Mouse (Mus musculus) CH12.LX (cell line): ENCODE measurements around the gene A730061H03Rik. TPM values are rescaled to one million over a fixed set of nuclear protein-coding genes. Genes with fewer than 3 reads are reported as not detected.

ENCODE experiments used
- DNase-seq: peaks from one replicate; pipeline ENCODE4 v3.0.0-alpha.2; 2013; ENCODE audit errors: extremely low read depth
- H3K27ac ChIP-seq: 2 replicates; pipeline ENCODE4 v1.5.1; 2012; ENCODE audit warnings: low read depth, mild to moderate bottlenecking, control low read depth, moderate library complexity; ENCODE audit not compliant: insufficient read depth
- H3K27me3 ChIP-seq: replicated peaks from 2 replicates; pipeline ENCODE3; 2012; ENCODE audit warnings: inconsistent platforms
- H3K36me3 ChIP-seq, 2 experiments: replicated peaks in 1 of 2; 2 replicates each; pipeline versions ENCODE3 to v1.6.1; 2012; ENCODE audit warnings: inconsistent platforms in 1 of 2, low read length in 1 of 2, mild to moderate bottlenecking in 1 of 2, mixed read lengths in 1 of 2, moderate library complexity in 1 of 2; ENCODE audit not compliant: control insufficient read depth in 1 of 2, insufficient read depth in 1 of 2
- H3K4me1 ChIP-seq, 2 experiments: 2 replicates each; pipeline ENCODE4 v1.6.1; 2012; ENCODE audit warnings: inconsistent platforms in 1 of 2, moderate library complexity in 1 of 2; ENCODE audit not compliant: insufficient read depth in 2 of 2, control insufficient read depth in 1 of 2
- H3K4me2 ChIP-seq: 2 replicates; pipeline ENCODE4 v1.6.1; 2012; ENCODE audit warnings: low read depth, mild to moderate bottlenecking, control low read depth; ENCODE audit not compliant: poor library complexity, insufficient read depth, severe bottlenecking
- H3K4me3 ChIP-seq, 3 experiments: fragments of 150-350 bp in 1 of 3; sonication (generic) in 1 of 3; replicated peaks in 1 of 3; 2 replicates each; pipeline versions ENCODE3 to v1.5.1; 2011 to 2012; ENCODE audit warnings: low read depth in 2 of 3, low read length in 2 of 3, mild to moderate bottlenecking in 2 of 3, moderate library complexity in 2 of 3, control low read depth in 1 of 3, improper control_type of control experiment in 1 of 3, inconsistent platforms in 1 of 3, mixed read lengths in 1 of 3; ENCODE audit not compliant: poor library complexity in 1 of 3
- H3K79me2 ChIP-seq: replicated peaks from 2 replicates; pipeline ENCODE4 v1.6.1; 2012; ENCODE audit warnings: mild to moderate bottlenecking, moderate library complexity; ENCODE audit not compliant: control insufficient read depth, poor library complexity, insufficient read depth, severe bottlenecking; ENCODE audit errors: extremely low read depth
- H3K9ac ChIP-seq: 2 replicates; pipeline ENCODE4 v1.6.1; 2012; ENCODE audit warnings: low read depth, mild to moderate bottlenecking, control low read depth, moderate library complexity; ENCODE audit not compliant: insufficient read depth
- H3K9me3 ChIP-seq: replicated peaks from 2 replicates; pipeline ENCODE3; 2012; ENCODE audit warnings: low read length, inconsistent platforms, mixed read lengths
- BHLHE40 ChIP-seq: IDR thresholded peaks from 2 replicates; pipeline ENCODE4 v1.6.1; 2011; ENCODE audit warnings: mild to moderate bottlenecking, low read depth, low read length, improper control_type of control experiment
- CHD1 ChIP-seq: IDR thresholded peaks from 2 replicates; pipeline ENCODE4 v1.6.1; 2012; ENCODE audit warnings: low read depth, low read length, improper control_type of control experiment, inconsistent platforms
- CHD2 ChIP-seq: IDR thresholded peaks from 2 replicates; pipeline ENCODE4 v1.6.1; 2011; ENCODE audit warnings: low read length, improper control_type of control experiment
- CTCF ChIP-seq, 2 experiments: IDR thresholded peaks in 1 of 2; conservative IDR thresholded peaks in 1 of 2; 2 replicates each; pipeline ENCODE4 v1.5.1; 2011 to 2012; ENCODE audit warnings: low read depth in 2 of 2, low read length in 2 of 2, improper control_type of control experiment in 1 of 2, inconsistent platforms in 1 of 2, mild to moderate bottlenecking in 1 of 2, moderate library complexity in 1 of 2
- E2F4 ChIP-seq: IDR thresholded peaks from 2 replicates; pipeline ENCODE4 v1.6.1; 2011; ENCODE audit warnings: low read depth, low read length, improper control_type of control experiment; ENCODE audit not compliant: insufficient replicate concordance
- ELF1 ChIP-seq: IDR thresholded peaks from 2 replicates; pipeline ENCODE4 v1.6.1; 2014; ENCODE audit warnings: low read depth, mild to moderate bottlenecking, inconsistent platforms, low read length, improper control_type of control experiment
- EP300 ChIP-seq: IDR thresholded peaks from 2 replicates; pipeline ENCODE4 v1.6.1; 2011; ENCODE audit warnings: low read length, improper control_type of control experiment
- ETS1 ChIP-seq: conservative IDR thresholded peaks from 2 replicates; pipeline ENCODE4 v1.6.1; 2012; ENCODE audit warnings: low read depth, mild to moderate bottlenecking, inconsistent platforms, low read length, improper control_type of control experiment, moderate library complexity
- GABPA ChIP-seq: IDR thresholded peaks from 2 replicates; pipeline ENCODE4 v1.6.1; 2012; ENCODE audit warnings: low read depth, low read length, improper control_type of control experiment, inconsistent platforms; ENCODE audit not compliant: insufficient replicate concordance
- HCFC1 ChIP-seq: IDR thresholded peaks from 2 replicates; pipeline ENCODE4 v1.6.1; 2012; ENCODE audit warnings: low read depth, mild to moderate bottlenecking, inconsistent platforms, low read length, improper control_type of control experiment
- IRF4 ChIP-seq: IDR thresholded peaks from 2 replicates; pipeline ENCODE4 v1.6.1; 2014; ENCODE audit warnings: low read depth, mild to moderate bottlenecking, inconsistent platforms, low read length, improper control_type of control experiment
- JUN ChIP-seq: IDR thresholded peaks from 2 replicates; pipeline ENCODE4 v1.6.1; 2011; ENCODE audit warnings: low read depth, mild to moderate bottlenecking, low read length, improper control_type of control experiment, moderate library complexity; ENCODE audit not compliant: insufficient read depth
- JUND ChIP-seq: conservative IDR thresholded peaks from 2 replicates; pipeline ENCODE4 v1.6.1; 2011; ENCODE audit warnings: low read depth, low read length, improper control_type of control experiment
- KAT2A ChIP-seq: IDR thresholded peaks from 2 replicates; pipeline ENCODE4 v1.6.1; 2012; ENCODE audit warnings: low read length, improper control_type of control experiment, inconsistent platforms; ENCODE audit not compliant: insufficient replicate concordance
- MAFK ChIP-seq: IDR thresholded peaks from 2 replicates; pipeline ENCODE4 v1.6.1; 2011; ENCODE audit warnings: low read length, improper control_type of control experiment; ENCODE audit not compliant: insufficient replicate concordance
- MAX ChIP-seq: IDR thresholded peaks from 2 replicates; pipeline ENCODE4 v1.6.1; 2011; ENCODE audit warnings: low read length, improper control_type of control experiment
- MAZ ChIP-seq: IDR thresholded peaks from 2 replicates; pipeline ENCODE4 v1.6.1; 2012; ENCODE audit warnings: low read depth, mild to moderate bottlenecking, inconsistent platforms, low read length, improper control_type of control experiment, moderate library complexity
- MEF2A ChIP-seq: IDR thresholded peaks from 2 replicates; pipeline ENCODE4 v1.6.1; 2014; ENCODE audit warnings: low read depth, mild to moderate bottlenecking, inconsistent platforms, low read length, improper control_type of control experiment, borderline replicate concordance
- MXI1 ChIP-seq: IDR thresholded peaks from 2 replicates; pipeline ENCODE4 v1.6.1; 2011; ENCODE audit warnings: mild to moderate bottlenecking, low read depth, low read length, improper control_type of control experiment
- MYC ChIP-seq: IDR thresholded peaks from 2 replicates; pipeline ENCODE4 v1.6.1; 2011; ENCODE audit warnings: low read depth, mild to moderate bottlenecking, improper control_type of control experiment, low read length
- NELFE ChIP-seq: IDR thresholded peaks from 2 replicates; pipeline ENCODE4 v1.6.1; 2011; ENCODE audit warnings: low read depth, low read length, improper control_type of control experiment
- NRF1 ChIP-seq: IDR thresholded peaks from 2 replicates; pipeline ENCODE4 v1.6.1; 2014; ENCODE audit warnings: low read depth, mild to moderate bottlenecking, inconsistent platforms, low read length, improper control_type of control experiment, moderate library complexity
- PAX5 ChIP-seq: IDR thresholded peaks from 2 replicates; pipeline ENCODE4 v1.6.1; 2012; ENCODE audit warnings: low read length, inconsistent platforms, mixed read lengths
- POLR2A ChIP-seq: IDR thresholded peaks from 2 replicates; pipeline ENCODE4 v1.6.1; 2011; ENCODE audit warnings: low read depth, mild to moderate bottlenecking, improper control_type of control experiment, low read length
- POLR2AphosphoS2 ChIP-seq: IDR thresholded peaks from 2 replicates; pipeline ENCODE4 v1.6.1; 2011; ENCODE audit warnings: low read depth, low read length, improper control_type of control experiment
- RAD21 ChIP-seq: IDR thresholded peaks from 2 replicates; pipeline ENCODE4 v1.6.1; 2011; ENCODE audit warnings: low read depth, mild to moderate bottlenecking, low read length, improper control_type of control experiment, moderate library complexity
- RCOR1 ChIP-seq: conservative IDR thresholded peaks from 2 replicates; pipeline ENCODE4 v1.6.1; 2012; ENCODE audit warnings: low read depth, mild to moderate bottlenecking, inconsistent platforms, low read length, improper control_type of control experiment
- SIN3A ChIP-seq: IDR thresholded peaks from 2 replicates; pipeline ENCODE4 v1.6.1; 2012; ENCODE audit warnings: low read length, improper control_type of control experiment, inconsistent platforms
- SMC3 ChIP-seq: IDR thresholded peaks from 2 replicates; pipeline ENCODE4 v1.6.1; 2011; ENCODE audit warnings: low read depth, low read length, improper control_type of control experiment
- TBP ChIP-seq: conservative IDR thresholded peaks from 2 replicates; pipeline ENCODE4 v1.6.1; 2011; ENCODE audit warnings: low read depth, low read length, improper control_type of control experiment
- TCF12 ChIP-seq: IDR thresholded peaks from 2 replicates; pipeline ENCODE4 v1.6.1; 2014; ENCODE audit warnings: low read depth, mild to moderate bottlenecking, inconsistent platforms, low read length, improper control_type of control experiment
- UBTF ChIP-seq: IDR thresholded peaks from 2 replicates; pipeline ENCODE4 v1.6.1; 2012; ENCODE audit warnings: low read depth, mild to moderate bottlenecking, inconsistent platforms, low read length, improper control_type of control experiment, moderate library complexity
- USF1 ChIP-seq: IDR thresholded peaks from 2 replicates; pipeline ENCODE4 v1.6.1; 2014; ENCODE audit warnings: low read depth, mild to moderate bottlenecking, inconsistent platforms, low read length, improper control_type of control experiment
- USF2 ChIP-seq: conservative IDR thresholded peaks from 2 replicates; pipeline ENCODE4 v1.6.1; 2011; ENCODE audit warnings: low read depth, low read length, improper control_type of control experiment
- ZC3H11A ChIP-seq: IDR thresholded peaks from 2 replicates; pipeline ENCODE4 v1.6.1; 2012; ENCODE audit warnings: low read depth, mild to moderate bottlenecking, inconsistent platforms, low read length, improper control_type of control experiment
- ZKSCAN1 ChIP-seq: IDR thresholded peaks from 2 replicates; pipeline ENCODE4 v1.6.1; 2012; ENCODE audit warnings: low read depth, inconsistent platforms, low read length, improper control_type of control experiment, borderline replicate concordance
- ZMIZ1 ChIP-seq: IDR thresholded peaks from 2 replicates; pipeline ENCODE4 v1.6.1; 2012; ENCODE audit warnings: low read depth, mild to moderate bottlenecking, inconsistent platforms, low read length, improper control_type of control experiment
- ZNF384 ChIP-seq: IDR thresholded peaks from 2 replicates; pipeline ENCODE4 v1.6.1; 2012; ENCODE audit warnings: low read depth, low read length, improper control_type of control experiment, inconsistent platforms
- dilution Hi-C: fragments of 300-500 bp; cut with MboI; formaldehyde crosslinking; loops from 2 replicates; pipeline ENCODE4 v1.14.3; 2020; ENCODE audit warnings: low sequenced_read_pairs; ENCODE audit not compliant: extremely low pct_unique_long_range_greater_than_20kb, extremely low pct_ligation_motif_present
- in situ Hi-C: fragments of 300-500 bp; cut with MboI; formaldehyde crosslinking; loops from 3 replicates; pipeline ENCODE4 v1.14.3; 2019; ENCODE audit warnings: low sequenced_read_pairs, low pct_ligation_motif_present, low pct_unique_long_range_greater_than_20kb, mixed read lengths
- polyA plus RNA-seq: library from polyadenylated mRNA; unstranded; fragments of >175 nt; gene quantifications from 2 replicates; pipeline ENCODE4 v1.2.1, GENCODE M21; 2012; ENCODE audit warnings: low read depth; ENCODE audit not compliant: insufficient read length
- total RNA-seq, 2 experiments: library from RNA; depleted of rRNA; stranded (reverse); fragments of 300-350 nt in 1 of 2; fragments of >200 nt in 1 of 2; gene quantifications; 2 replicates each; pipeline ENCODE4 v1.2.3; 2012 to 2014

A730061H03Rik gene
- total and polyA plus RNA-seq, 3 experiments, result 0.34 to 0.93 TPM; not detected in 1

GRCm38 (mm10) chr14:55557003-55557402 lies 3.2 kb downstream of the A730061H03Rik start:
- TF ChIP-seq POLR2AphosphoS2, result no peak
- TF ChIP-seq NRF1, result no peak
- TF ChIP-seq POLR2A, result peak; percentile 47; the same call in 1 of the 2 replicates
- no peak for TF ChIP-seq GABPA
- no peak for TF ChIP-seq MAFK
- TF ChIP-seq IRF4, result peak; percentile 88
- TF ChIP-seq CTCF (conservative IDR thresholded peaks at IDR 0.05 in 1 of 2, IDR thresholded peaks at IDR 0.05 in 1 of 2; ENCODE audit: low read depth in 2 of 2, low read length in 2 of 2), result peak; percentile 48 to 96; a peak in 3 of 4 replicates
- peak; percentile 89 for TF ChIP-seq RAD21
- peak; percentile 44; the same call in 1 of the 2 replicates for TF ChIP-seq TCF12
- TF ChIP-seq CHD2, result peak; percentile 92
- TF ChIP-seq PAX5, result no peak
- TF ChIP-seq ZKSCAN1, result no peak
- peak; percentile 54; the same call in 1 of the 2 replicates for TF ChIP-seq TBP
- TF ChIP-seq E2F4, result no peak
- TF ChIP-seq MEF2A, result peak; percentile 99
- peak; percentile 72 for TF ChIP-seq MAZ
- TF ChIP-seq ZC3H11A, result peak; percentile 22; the same call in 1 of the 2 replicates
- peak; percentile 87 for TF ChIP-seq MYC
- no peak for TF ChIP-seq CHD1
- peak; percentile 22; the same call in 1 of the 2 replicates for TF ChIP-seq ZNF384
- TF ChIP-seq BHLHE40, result peak; percentile 61; the same call in 1 of the 2 replicates
- TF ChIP-seq ZMIZ1, result no peak
- peak; percentile 65 for TF ChIP-seq HCFC1
- no peak for TF ChIP-seq RCOR1
- TF ChIP-seq ELF1, result peak; percentile 82
- peak; percentile 65 for TF ChIP-seq EP300
- peak; percentile 83; the same call in 1 of the 2 replicates for TF ChIP-seq SIN3A
- TF ChIP-seq KAT2A, result no peak
- TF ChIP-seq JUND, result no peak; the same call in 1 of the 2 replicates
- TF ChIP-seq USF1, result no peak
- no peak; the same call in 1 of the 2 replicates for TF ChIP-seq MXI1
- TF ChIP-seq USF2, result no peak
- TF ChIP-seq UBTF, result no peak
- TF ChIP-seq NELFE, result peak; percentile 36; the same call in 1 of the 2 replicates
- peak; percentile 86 for TF ChIP-seq SMC3
- peak; percentile 32; the same call in 1 of the 2 replicates for TF ChIP-seq MAX
- TF ChIP-seq ETS1, result peak; percentile 84
- TF ChIP-seq JUN, result peak; percentile 92
- peak; percentile 97 for DNase-seq
- peak overlapping the region; percentile 47 for H3K4me2 ChIP-seq
- peak overlapping the region; percentile 86 for H3K27ac ChIP-seq
- no peaks in the 10 kb centered on the region for H3K27me3 ChIP-seq
- H3K4me3 ChIP-seq, result no peak overlapping the region
- in situ Hi-C loops, result no loop called here
- H3K4me1 ChIP-seq, result peaks cover 8 to 31% of the 10 kb centered on the region in 2 experiments
- no peaks in the 10 kb centered on the region for H3K9me3 ChIP-seq
- peaks cover 0 to 4% of the 10 kb centered on the region in 2 experiments for H3K36me3 ChIP-seq
- H3K9ac ChIP-seq, result no peak overlapping the region
- peaks cover 5% of the 10 kb centered on the region; the same call in 1 of the 2 replicates for H3K79me2 ChIP-seq
- dilution Hi-C loops, result no loop called here
